Mouse (Mus musculus) NIH3T3 (cell line): ENCODE results near the gene Dolpp1.

Experiments
- DNase-seq: peaks from one replicate; pipeline ENCODE4 v3.0.0-alpha.2; 2012; ENCODE audit warnings: low read depth

Dolpp1 gene

GRCm38 (mm10) chr2:30392114-30392576 lies at the start of gene Dolpp1:
Dolpp1 (plus strand) TSS chr2:30392254.
- DNase-seq: peak; percentile 98

GRCm38 (mm10) chr2:30342544-30342943 lies 49.5 kb upstream of the Dolpp1 start:
- no peak for DNase-seq

- no peak for DNase-seq
Observed at GRCm38 (mm10) chr2:30343601-30344137, 48.4 kb upstream of the Dolpp1 start.

GRCm38 (mm10) chr2:30345971-30346676 lies 45.9 kb upstream of the Dolpp1 start:
- DNase-seq: no peak

- no peak for DNase-seq
Observed at GRCm38 (mm10) chr2:30349196-30349595, 42.9 kb upstream of the Dolpp1 start.

GRCm38 (mm10) chr2:30351149-30351548 lies 40.9 kb upstream of the Dolpp1 start:
- peak; percentile 87 for DNase-seq

DNA sequence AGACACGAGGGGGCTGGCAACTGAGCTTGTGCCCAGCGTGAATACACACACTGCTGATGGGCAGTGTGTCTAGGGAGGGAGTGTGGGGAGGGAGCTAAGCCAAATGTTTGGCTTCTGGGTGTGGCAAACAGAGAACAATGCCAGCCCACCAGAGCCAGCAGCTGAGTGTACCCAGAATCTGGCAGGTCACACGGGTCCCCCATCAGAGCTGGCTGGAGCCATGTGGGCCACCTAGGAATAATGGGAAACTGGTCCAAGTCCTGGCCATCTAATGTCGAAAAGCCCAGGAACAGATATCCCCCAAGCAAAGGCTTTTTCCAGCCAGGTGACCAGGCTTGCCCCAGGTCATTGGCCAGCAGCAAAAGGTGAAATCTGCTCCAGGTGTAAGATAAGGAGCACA lies 36.2 kb upstream of the Dolpp1 start:
- DNase-seq: no peak

DNA sequence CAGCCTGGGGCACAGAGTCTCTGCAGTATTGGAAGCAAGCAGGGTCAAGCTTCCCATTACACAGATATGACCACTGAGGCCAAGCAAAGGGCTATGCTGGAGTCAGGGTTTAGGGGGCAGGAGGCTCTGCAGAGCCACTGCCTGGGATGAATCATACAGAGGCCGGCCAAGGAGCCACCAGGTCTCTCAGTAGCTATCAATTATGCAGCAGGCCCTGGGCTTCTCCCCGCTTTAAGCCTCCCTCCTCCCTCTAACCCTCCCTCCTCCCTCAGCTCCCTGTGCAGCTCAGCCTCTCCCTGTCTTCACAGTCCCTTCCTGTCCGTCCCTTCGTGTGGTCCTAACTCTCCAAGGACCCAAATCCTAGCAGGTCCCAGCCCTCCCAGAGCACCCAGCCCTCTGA lies 35.8 kb upstream of the Dolpp1 start:
- peak; percentile 18 for DNase-seq

- DNase-seq: no peak
Observed at GRCm38 (mm10) chr2:30356906-30357305, 35.1 kb upstream of the Dolpp1 start.

GRCm38 (mm10) chr2:30357552-30358510 lies 34.2 kb upstream of the Dolpp1 start:
- no peak for DNase-seq

- DNase-seq: peak; percentile 92
Observed at GRCm38 (mm10) chr2:30358533-30359531, 33.2 kb upstream of the Dolpp1 start, which contains the start of gene Sh3glb2. Sh3glb2 (minus strand) TSS chr2:30359337.

GRCm38 (mm10) chr2:30360626-30361025 lies 31.4 kb upstream of the Dolpp1 start:
- DNase-seq: no peak

DNA sequence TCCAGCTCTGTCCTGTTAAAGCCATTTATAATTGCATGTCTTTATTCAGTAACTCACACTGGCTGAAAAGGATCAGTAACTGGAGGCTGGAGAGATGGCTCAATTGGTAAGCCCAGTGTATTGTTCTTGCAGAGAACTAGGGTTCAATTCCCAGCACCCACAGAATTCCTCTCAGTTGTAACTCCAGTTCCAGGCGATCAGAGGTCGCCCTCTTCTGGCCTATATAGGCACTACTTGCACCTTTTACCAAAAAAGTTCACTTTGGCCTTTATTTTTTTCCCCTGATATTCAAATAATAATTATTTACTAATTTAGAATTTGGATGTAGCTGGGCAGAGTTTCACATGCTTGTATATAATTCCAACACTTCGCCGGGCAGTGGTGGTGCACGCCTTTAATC lies 29.2 kb upstream of the Dolpp1 start:
- peak; percentile 48 for DNase-seq

GRCm38 (mm10) chr2:30363773-30364650 lies 28.0 kb upstream of the Dolpp1 start, which contains the start of gene Miga2:
Miga2 (plus strand) TSS chr2:30364233.
- DNase-seq: peak; percentile 99

- DNase-seq: no peak
Observed at GRCm38 (mm10) chr2:30365281-30366069, 26.6 kb upstream of the Dolpp1 start.

DNA sequence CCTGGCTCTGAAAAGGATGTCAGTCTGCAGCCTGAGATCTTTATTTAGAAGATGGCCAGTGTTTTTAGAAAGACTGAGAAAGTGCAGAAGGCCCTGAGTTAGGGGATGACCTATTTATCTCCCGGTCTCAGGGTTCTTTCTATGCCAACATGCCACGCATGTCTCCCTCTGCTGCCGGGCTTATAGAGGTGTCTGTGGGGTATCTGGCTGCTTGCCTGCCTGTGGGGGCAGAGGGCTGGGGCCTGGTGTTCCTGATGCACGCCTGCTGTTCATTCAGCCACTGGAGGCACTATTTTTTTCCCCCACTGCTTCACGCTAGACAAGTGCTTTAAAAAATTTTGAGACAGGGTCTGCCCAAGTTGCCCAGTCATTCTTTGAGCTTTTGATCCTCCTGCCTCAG lies 25.9 kb upstream of the Dolpp1 start:
- no peak for DNase-seq

- DNase-seq: no peak
Observed at GRCm38 (mm10) chr2:30371544-30371943, 20.5 kb upstream of the Dolpp1 start.

- DNase-seq: no peak
Observed at GRCm38 (mm10) chr2:30372726-30373125, 19.3 kb upstream of the Dolpp1 start.

DNA sequence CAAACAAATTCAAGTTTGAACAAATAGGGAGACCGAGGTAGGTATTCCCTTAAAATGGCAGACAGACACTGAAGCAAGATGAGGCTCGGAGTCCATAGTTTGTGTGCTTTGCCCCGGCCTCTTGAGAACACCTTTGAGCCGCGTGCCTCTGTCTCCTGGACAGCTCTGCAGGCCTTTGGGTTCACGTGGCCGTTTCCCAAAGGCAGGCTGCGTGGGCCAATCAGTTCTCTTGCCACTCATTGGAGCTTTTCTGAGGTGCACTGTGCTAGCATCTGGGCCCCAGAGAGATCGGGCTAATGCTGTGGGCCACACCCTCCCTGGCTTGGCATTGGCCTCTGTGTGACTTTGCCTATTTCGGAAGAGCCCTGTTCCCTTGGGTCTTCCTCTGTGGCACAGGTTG lies 16.2 kb upstream of the Dolpp1 start:
- no peak for DNase-seq
